Mouse (Mus musculus): ENCODE data around the gene Gm42791. TPM values are rescaled to one million over a fixed set of nuclear protein-coding genes. Genes with fewer than 3 reads are reported as not detected.

Gene Gm42791
- polyA plus RNA-seq, 1 experiment from 2014 or later = 1.0 TPM

GRCm38 (mm10) chr5:149028394-149028793 is 33.4 kb upstream of the Gm42791 start:
- no peak overlapping the region for H3K4me2 ChIP-seq (ENCODE audit: low read depth, low read length)
- H3K9me3 ChIP-seq (ENCODE audit: control insufficient read depth, low read length) = no peaks in the 10 kb centered on the region
- no peak overlapping the region for H3K4me3 ChIP-seq (ENCODE audit: low read length)
- no peak overlapping the region for H3K9ac ChIP-seq (ENCODE audit: low read depth, low read length)
- no peaks in the 10 kb centered on the region for H3K27me3 ChIP-seq (replicated peaks; ENCODE audit: control insufficient read depth, insufficient read depth, low read length)
- H3K36me3 ChIP-seq (ENCODE audit: control insufficient read depth, insufficient read depth, low read length) = no peaks in the 10 kb centered on the region
- no peak overlapping the region for H3K27ac ChIP-seq (ENCODE audit: low read length)
- ATAC-seq = peak; percentile 45
- WGBS = 35% methylated on average over 5 of the region's 5 CpGs
- peaks cover 17% of the 10 kb centered on the region for H3K4me1 ChIP-seq (ENCODE audit: control insufficient read depth, insufficient read depth, low read length)

GRCm38 (mm10) chr5:149027389-149027788 is 32.4 kb upstream of the Gm42791 start:
- Histone ChIP-seq H3K4me1 (ENCODE audit: control insufficient read depth, insufficient read depth, low read length) (peaks cover 17% of the 10 kb centered on the region), H3K27me3 (replicated peaks; ENCODE audit: control insufficient read depth, insufficient read depth, low read length) (no peaks in the 10 kb centered on the region), H3K4me2 (ENCODE audit: low read depth, low read length) (no peak overlapping the region), H3K36me3 (ENCODE audit: control insufficient read depth, insufficient read depth, low read length) (no peaks in the 10 kb centered on the region), H3K4me3 (ENCODE audit: low read length) (no peak overlapping the region), H3K27ac (ENCODE audit: low read length) (no peak overlapping the region), H3K9me3 (ENCODE audit: control insufficient read depth, low read length) (no peaks in the 10 kb centered on the region), H3K9ac (ENCODE audit: low read depth, low read length) (no peak overlapping the region)
- 76% methylated on average over 8 of the region's 8 CpGs for WGBS
- ATAC-seq = no peak

- Histone ChIP-seq H3K36me3 (ENCODE audit: control insufficient read depth, insufficient read depth, low read length) (no peaks in the 10 kb centered on the region), H3K4me1 (ENCODE audit: control insufficient read depth, insufficient read depth, low read length) (0 out of 2 replicates have a peak, but pooled peaks cover 2% of the 10 kb centered on the region), H3K4me2 (ENCODE audit: low read depth, low read length) (peak overlapping the region; percentile 24; the same call in 1 of the 2 replicates), H3K9ac (ENCODE audit: low read depth, low read length) (no peak overlapping the region), H3K27ac (ENCODE audit: low read length) (no peak overlapping the region), H3K9me3 (ENCODE audit: control insufficient read depth, low read length) (0 out of 2 replicates have a peak, but pooled peaks cover 3% of the 10 kb centered on the region), H3K27me3 (replicated peaks; ENCODE audit: control insufficient read depth, insufficient read depth, low read length) (no peaks in the 10 kb centered on the region), H3K4me3 (ENCODE audit: low read length) (no peak overlapping the region)
- ATAC-seq = peak; percentile 55
- 43% methylated on average over 7 of the region's 7 CpGs for WGBS
These were observed 26.2 kb upstream of the Gm42791 start for GRCm38 (mm10) chr5:149021120-149021519.

DNA sequence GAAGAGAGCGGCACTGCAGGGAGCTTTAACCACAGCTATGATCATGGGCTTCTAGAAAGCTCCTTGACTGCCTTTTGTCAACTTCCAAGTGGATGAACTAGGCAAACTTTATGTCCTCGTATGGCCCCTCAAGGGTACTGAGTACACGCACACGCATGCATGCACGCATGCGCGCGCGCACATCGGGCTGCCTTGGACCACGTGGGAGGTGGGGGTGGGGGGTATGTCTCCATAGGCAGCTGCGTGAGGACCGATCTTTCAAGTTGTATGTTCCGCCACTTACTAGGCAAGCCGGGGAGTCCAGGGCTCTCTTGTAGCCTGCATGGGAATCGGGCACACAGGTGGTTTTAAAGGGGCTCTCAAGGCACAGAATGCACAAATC is 25.7 kb upstream of the Gm42791 start:
- 0 out of 2 replicates have a peak, but pooled peaks cover 3% of the 10 kb centered on the region for H3K9me3 ChIP-seq (ENCODE audit: control insufficient read depth, low read length)
- peaks cover 5% of the 10 kb centered on the region; the same call in 1 of the 2 replicates for H3K4me1 ChIP-seq (ENCODE audit: control insufficient read depth, insufficient read depth, low read length)
- 0 out of 2 replicates have a peak overlapping the region, but pooled peaks have one; percentile 48 for H3K9ac ChIP-seq (ENCODE audit: low read depth, low read length)
- no peaks in the 10 kb centered on the region for H3K27me3 ChIP-seq (replicated peaks; ENCODE audit: control insufficient read depth, insufficient read depth, low read length)
- H3K27ac ChIP-seq (ENCODE audit: low read length) = no peak overlapping the region
- ATAC-seq = no peak
- no peaks in the 10 kb centered on the region for H3K36me3 ChIP-seq (ENCODE audit: control insufficient read depth, insufficient read depth, low read length)
- peak overlapping the region; percentile 24 for H3K4me2 ChIP-seq (ENCODE audit: low read depth, low read length)
- WGBS = 65% methylated on average over 16 of the region's 16 CpGs
- H3K4me3 ChIP-seq (ENCODE audit: low read length) = no peak overlapping the region

DNA sequence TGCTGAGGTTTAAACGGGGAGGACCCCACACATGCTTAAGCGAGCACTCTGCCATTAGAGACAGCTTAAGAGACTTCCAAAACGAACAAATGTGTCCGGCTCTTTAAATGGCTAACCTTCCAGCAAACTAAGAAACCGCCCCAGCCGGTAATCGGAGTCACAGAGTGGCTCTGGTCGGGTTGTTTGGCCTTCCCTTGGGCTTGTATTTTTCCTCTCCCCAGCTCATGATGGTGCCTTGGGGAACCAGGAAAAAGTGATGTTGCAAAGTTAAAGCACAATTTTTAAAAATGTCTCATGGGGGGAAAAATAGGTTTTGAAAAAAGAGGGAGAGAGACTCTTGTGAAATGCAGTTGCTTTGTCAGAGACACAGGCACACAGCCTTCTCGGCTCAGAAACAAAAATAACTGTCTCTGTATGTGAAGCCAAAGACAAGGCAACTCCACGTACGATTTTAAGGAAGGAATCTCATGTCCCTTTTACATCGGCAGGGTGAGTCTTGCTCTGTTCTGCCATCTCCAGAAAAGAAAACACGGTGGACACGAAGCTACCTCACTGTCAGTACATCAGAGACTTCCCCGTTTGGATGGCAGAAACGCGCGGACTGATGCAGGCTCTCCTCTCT is 25.2 kb upstream of the Gm42791 start:
- Histone ChIP-seq H3K27ac (ENCODE audit: low read length) (no peak overlapping the region), H3K27me3 (replicated peaks; ENCODE audit: control insufficient read depth, insufficient read depth, low read length) (no peaks in the 10 kb centered on the region), H3K4me1 (ENCODE audit: control insufficient read depth, insufficient read depth, low read length) (peaks cover 5% of the 10 kb centered on the region; the same call in 1 of the 2 replicates), H3K36me3 (ENCODE audit: control insufficient read depth, insufficient read depth, low read length) (no peaks in the 10 kb centered on the region), H3K9ac (ENCODE audit: low read depth, low read length) (0 out of 2 replicates have a peak overlapping the region, but pooled peaks have one; percentile 48), H3K4me3 (ENCODE audit: low read length) (no peak overlapping the region), H3K9me3 (ENCODE audit: control insufficient read depth, low read length) (0 out of 2 replicates have a peak, but pooled peaks cover 3% of the 10 kb centered on the region), H3K4me2 (ENCODE audit: low read depth, low read length) (peak overlapping the region; percentile 24)
- ATAC-seq = no peak
- 49% methylated on average over 18 of the region's 18 CpGs for WGBS

DNA sequence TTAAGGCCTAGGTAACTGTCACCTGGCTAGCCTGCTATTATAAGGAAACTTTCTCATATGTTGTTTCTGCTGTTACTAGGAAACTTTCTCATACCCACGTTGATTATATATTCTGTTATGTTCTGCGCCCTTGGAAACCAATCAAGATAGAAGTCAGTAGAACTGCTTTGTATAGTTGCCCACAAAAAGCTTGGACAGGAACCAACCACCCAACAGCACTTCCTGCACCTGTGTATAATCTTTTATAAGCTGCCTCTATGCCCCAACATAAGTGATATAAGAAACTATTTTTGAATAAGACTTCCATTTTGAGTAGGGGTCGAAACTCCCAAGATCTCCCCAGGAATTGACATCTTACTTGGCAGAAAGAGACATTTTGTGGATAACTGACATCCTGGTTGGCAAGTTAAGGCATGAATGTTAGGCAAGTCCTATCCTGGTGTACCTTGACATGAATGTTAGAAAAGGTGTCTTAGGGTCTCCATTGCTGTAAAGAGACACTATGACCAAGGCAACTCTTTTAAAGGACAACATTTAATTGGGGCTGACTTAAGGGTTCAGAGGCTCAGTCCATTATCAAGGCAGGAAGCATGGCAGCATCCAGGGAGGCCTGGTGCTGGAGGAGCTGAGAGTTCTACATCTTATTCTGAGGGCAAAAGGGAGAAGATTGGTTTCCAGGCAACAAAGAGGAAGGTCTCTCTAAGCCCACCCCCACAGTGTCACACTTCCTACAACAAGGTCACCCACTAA is 22.9 kb upstream of the Gm42791 start:
- H3K9ac ChIP-seq (ENCODE audit: low read depth, low read length) = no peak overlapping the region
- no peak overlapping the region for H3K27ac ChIP-seq (ENCODE audit: low read length)
- no peak overlapping the region for H3K4me2 ChIP-seq (ENCODE audit: low read depth, low read length)
- 0 out of 2 replicates have a peak, but pooled peaks cover 3% of the 10 kb centered on the region for H3K9me3 ChIP-seq (ENCODE audit: control insufficient read depth, low read length)
- ATAC-seq = no peak
- H3K4me1 ChIP-seq (ENCODE audit: control insufficient read depth, insufficient read depth, low read length) = peaks cover 9% of the 10 kb centered on the region; the same call in 1 of the 2 replicates
- H3K36me3 ChIP-seq (ENCODE audit: control insufficient read depth, insufficient read depth, low read length) = no peaks in the 10 kb centered on the region
- no peaks in the 10 kb centered on the region for H3K27me3 ChIP-seq (replicated peaks; ENCODE audit: control insufficient read depth, insufficient read depth, low read length)
- 80% methylated on average over 3 of the region's 3 CpGs for WGBS
- no peak overlapping the region for H3K4me3 ChIP-seq (ENCODE audit: low read length)

GRCm38 (mm10) chr5:149017181-149017580 is 22.2 kb upstream of the Gm42791 start:
- H3K27ac ChIP-seq (ENCODE audit: low read length) = no peak overlapping the region
- ATAC-seq = no peak
- H3K4me3 ChIP-seq (ENCODE audit: low read length) = no peak overlapping the region
- H3K9ac ChIP-seq (ENCODE audit: low read depth, low read length) = no peak overlapping the region
- 96% methylated on average over 3 of the region's 3 CpGs for WGBS
- peaks cover 9% of the 10 kb centered on the region; the same call in 1 of the 2 replicates for H3K4me1 ChIP-seq (ENCODE audit: control insufficient read depth, insufficient read depth, low read length)
- H3K4me2 ChIP-seq (ENCODE audit: low read depth, low read length) = no peak overlapping the region
- H3K36me3 ChIP-seq (ENCODE audit: control insufficient read depth, insufficient read depth, low read length) = no peaks in the 10 kb centered on the region
- 0 out of 2 replicates have a peak, but pooled peaks cover 3% of the 10 kb centered on the region for H3K9me3 ChIP-seq (ENCODE audit: control insufficient read depth, low read length)
- no peaks in the 10 kb centered on the region for H3K27me3 ChIP-seq (replicated peaks; ENCODE audit: control insufficient read depth, insufficient read depth, low read length)

DNA sequence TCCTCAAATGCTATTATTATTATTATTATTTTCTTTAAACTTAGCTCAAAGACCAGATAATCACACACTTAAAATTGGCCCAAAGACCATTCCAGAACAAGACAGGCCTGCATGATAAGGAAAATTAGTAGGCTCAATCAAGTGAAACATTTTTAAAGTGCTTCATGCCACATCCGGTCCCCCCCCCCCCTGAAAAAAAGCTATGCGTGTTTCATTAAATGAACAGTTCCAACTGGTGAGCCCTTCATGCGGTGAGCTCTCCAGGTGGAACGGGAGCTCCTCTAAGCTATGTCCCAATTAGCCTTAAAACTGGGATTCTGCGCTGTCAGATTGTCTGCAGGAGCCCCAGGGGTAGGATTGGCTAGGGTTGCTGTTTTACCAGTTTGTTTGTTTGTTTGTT is 21.3 kb upstream of the Gm42791 start:
- Histone ChIP-seq H3K9ac (ENCODE audit: low read depth, low read length) (no peak overlapping the region), H3K4me2 (ENCODE audit: low read depth, low read length) (peak overlapping the region; percentile 87), H3K4me3 (ENCODE audit: low read length) (no peak overlapping the region), H3K4me1 (ENCODE audit: control insufficient read depth, insufficient read depth, low read length) (peaks cover 9% of the 10 kb centered on the region; the same call in 1 of the 2 replicates), H3K27me3 (replicated peaks; ENCODE audit: control insufficient read depth, insufficient read depth, low read length) (no peaks in the 10 kb centered on the region), H3K27ac (ENCODE audit: low read length) (no peak overlapping the region), H3K9me3 (ENCODE audit: control insufficient read depth, low read length) (0 out of 2 replicates have a peak, but pooled peaks cover 3% of the 10 kb centered on the region), H3K36me3 (ENCODE audit: control insufficient read depth, insufficient read depth, low read length) (no peaks in the 10 kb centered on the region)
- no peak for ATAC-seq
- 77% methylated on average over 5 of the region's 5 CpGs for WGBS

Data from intestine, embryonic 16.5 days (tissue).